Mouse (Mus musculus): ENCODE measurements around the gene Hoxb9. TPM values are rescaled to one million over a fixed set of nuclear protein-coding genes. Genes with fewer than 3 reads are reported as not detected.

Gene Hoxb9
- polyA plus RNA-seq, 1 experiment from 2014 or later = not detected

DNA sequence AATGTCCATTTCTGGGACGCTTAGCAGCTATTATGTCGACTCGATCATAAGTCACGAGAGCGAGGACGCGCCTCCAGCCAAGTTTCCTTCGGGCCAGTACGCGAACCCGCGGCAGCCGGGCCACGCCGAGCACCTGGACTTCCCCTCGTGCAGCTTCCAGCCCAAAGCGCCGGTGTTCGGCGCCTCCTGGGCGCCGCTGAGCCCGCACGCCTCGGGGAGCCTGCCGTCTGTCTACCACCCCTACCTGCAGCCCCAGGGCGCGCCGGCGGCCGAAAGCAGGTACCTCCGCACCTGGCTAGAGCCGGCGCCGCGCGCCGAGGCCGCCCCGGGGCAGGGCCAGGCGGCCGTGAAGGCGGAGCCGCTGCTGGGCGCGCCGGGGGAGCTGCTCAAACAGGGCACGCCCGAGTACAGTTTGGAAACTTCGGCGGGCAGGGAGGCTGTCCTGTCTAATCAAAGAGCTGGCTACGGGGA is 319 bp downstream of the Hoxb9 start:
- no peak overlapping the region for H3K27ac ChIP-seq
- H3K27me3 ChIP-seq (ENCODE audit: poor library complexity, severe bottlenecking) = peaks cover 100% of the 10 kb centered on the region
- WGBS = under 1% methylated on average over 52 of the region's 52 CpGs
- H3K4me3 ChIP-seq = no peak overlapping the region
- no peaks in the 10 kb centered on the region for H3K9me3 ChIP-seq
- H3K4me1 ChIP-seq = peaks cover 18% of the 10 kb centered on the region
- H3K36me3 ChIP-seq (replicated peaks) = no peaks in the 10 kb centered on the region
- DNase-seq (ENCODE audit: extremely low spot score, low spot score) = no peak

DNA sequence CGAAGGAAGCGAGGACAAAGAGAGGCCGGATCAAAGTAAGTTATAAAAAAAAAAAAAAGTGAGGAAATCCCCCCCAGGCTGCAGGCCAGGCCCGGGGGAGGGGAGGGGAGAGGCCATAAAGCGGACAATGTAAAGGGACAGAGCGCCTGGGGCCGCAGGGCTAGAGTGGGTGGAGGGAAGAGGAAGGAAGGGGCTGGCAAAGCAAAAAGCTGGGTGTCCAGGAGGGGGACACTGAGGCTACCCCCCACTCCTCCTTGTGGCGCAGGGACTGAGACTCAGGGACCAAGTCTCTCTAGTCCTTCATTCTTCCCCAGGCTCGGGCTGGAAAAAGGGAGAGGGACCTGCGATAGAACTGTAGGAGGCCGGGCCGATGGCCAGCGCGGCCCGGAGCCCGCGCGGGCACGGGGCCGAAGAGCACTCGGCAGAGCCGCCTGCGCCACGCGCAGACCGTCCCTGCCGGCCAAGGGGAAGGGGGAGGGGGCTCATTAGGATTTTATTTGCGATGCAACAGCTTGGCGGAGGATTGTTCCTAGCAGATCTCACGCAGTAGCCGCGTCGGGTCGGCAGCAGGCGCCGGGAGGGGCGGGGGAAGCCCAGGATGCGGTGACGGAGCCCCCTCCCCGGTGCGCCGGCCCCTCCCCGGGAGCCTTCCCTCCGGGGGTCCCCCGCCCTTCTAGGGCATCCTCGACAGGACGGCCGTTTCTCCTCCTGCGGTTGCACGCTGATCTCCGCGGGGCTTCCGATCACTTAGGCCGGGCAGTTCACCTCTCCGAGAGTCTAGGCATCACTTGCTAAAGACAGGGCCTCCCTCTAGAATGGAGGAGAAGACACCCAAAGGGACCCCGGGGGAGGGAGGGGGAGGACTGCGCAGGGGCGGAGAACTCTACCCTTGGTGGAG is 1.0 kb downstream of the Hoxb9 start:
- H3K27me3 ChIP-seq (ENCODE audit: poor library complexity, severe bottlenecking) = peaks cover 100% of the 10 kb centered on the region
- no peak overlapping the region for H3K4me3 ChIP-seq
- no peak overlapping the region for H3K27ac ChIP-seq
- no peaks in the 10 kb centered on the region for H3K36me3 ChIP-seq (replicated peaks)
- no peak for DNase-seq (ENCODE audit: extremely low spot score, low spot score)
- H3K4me1 ChIP-seq = peaks cover 18% of the 10 kb centered on the region
- 0% methylated on average over 57 of the region's 58 CpGs for WGBS
- H3K9me3 ChIP-seq = no peaks in the 10 kb centered on the region

DNA sequence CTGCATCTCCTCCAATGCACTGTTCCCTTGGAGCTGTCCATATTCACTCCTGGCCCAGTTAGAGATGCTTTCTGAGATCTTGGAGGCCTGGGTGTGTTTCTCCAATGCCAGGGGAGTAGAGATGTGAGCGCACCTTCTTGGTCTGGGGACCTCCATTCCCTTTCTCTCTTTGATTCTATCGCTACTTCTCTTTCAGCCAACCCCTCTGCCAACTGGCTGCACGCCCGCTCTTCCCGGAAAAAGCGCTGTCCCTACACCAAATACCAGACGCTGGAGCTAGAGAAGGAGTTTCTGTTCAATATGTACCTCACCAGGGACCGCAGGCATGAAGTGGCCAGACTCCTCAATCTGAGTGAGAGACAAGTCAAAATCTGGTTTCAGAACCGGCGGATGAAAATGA is 3.2 kb downstream of the Hoxb9 start:
- Histone ChIP-seq H3K4me1 (peaks cover 18% of the 10 kb centered on the region), H3K36me3 (replicated peaks) (no peaks in the 10 kb centered on the region), H3K4me3 (no peak overlapping the region), H3K9me3 (no peaks in the 10 kb centered on the region), H3K27me3 (ENCODE audit: poor library complexity, severe bottlenecking) (peaks cover 100% of the 10 kb centered on the region), H3K27ac (no peak overlapping the region)
- WGBS = 3% methylated on average over 10 of the region's 10 CpGs
- DNase-seq (ENCODE audit: extremely low spot score, low spot score) = no peak

DNA sequence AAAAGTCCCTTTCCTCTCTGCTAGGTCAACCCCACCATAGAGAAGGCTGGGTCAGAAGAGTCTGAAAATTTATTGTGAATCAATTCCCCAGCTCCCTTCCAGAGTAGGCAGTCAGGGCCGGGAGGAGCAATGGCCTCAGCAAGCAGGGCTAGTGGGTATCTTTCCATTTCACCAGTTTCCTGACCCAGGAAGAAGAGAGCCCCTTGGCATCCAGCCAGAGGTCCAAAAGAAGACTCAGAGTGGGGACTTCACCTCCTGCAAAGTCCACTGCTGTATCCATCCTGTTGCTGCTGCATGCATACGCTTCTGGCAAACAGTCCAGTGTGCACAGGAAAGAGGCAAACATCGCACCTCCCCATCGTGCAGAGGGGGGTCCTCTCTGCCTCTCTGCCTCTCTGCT is 4.6 kb downstream of the Hoxb9 start:
- Histone ChIP-seq H3K27me3 (ENCODE audit: poor library complexity, severe bottlenecking) (peaks cover 100% of the 10 kb centered on the region), H3K27ac (no peak overlapping the region), H3K4me3 (no peak overlapping the region), H3K9me3 (no peaks in the 10 kb centered on the region), H3K36me3 (replicated peaks) (no peaks in the 10 kb centered on the region), H3K4me1 (peaks cover 15% of the 10 kb centered on the region)
- WGBS = 3% methylated on average over 4 of the region's 4 CpGs
- DNase-seq (ENCODE audit: extremely low spot score, low spot score) = no peak

DNA sequence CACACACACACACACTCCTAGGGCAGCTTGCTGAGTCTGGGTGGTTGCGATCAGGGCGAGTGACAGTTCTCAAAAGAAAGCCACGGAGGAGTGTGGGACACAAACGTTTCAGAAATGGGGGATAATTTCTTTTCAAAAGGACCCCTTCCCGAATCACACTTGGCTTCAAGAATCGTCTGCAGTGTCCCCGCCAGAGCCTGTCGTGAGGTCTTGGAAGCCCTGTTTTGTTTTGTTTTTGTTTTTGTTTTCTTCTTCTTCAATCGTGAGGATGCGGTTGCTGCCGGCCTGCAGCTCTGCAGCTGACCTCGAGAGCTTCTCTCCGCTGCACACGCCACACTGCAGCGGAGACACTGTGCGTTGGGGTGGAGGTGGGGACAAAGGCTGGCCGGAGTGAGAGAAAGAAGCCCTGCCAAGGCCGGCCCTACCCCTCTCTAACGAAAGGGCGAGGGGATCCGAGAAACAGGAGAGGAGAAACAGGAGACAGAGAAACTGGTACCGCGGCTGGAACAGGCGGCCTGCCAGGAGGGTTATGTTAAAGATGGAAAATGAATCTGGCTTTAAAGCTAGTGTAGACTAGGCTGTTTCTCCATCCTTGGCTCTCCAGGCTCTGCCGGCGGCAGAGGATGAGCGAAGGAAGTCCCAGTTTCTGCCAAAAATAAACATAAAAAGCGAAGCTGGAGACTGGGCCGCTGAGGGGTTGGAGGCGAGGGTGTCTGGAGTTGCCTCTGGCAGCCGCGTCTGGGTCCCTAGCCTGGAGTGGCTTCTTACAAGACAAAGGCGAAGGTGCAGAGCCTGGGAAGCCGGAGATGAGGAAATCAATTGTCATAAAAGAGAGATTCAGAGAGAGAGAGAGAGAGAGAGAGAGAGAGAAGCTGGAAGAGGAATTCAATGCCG is 6.1 kb downstream of the Hoxb9 start:
- no peaks in the 10 kb centered on the region for H3K36me3 ChIP-seq (replicated peaks)
- 1% methylated on average over 35 of the region's 35 CpGs for WGBS
- no peak overlapping the region for H3K27ac ChIP-seq
- peaks cover 100% of the 10 kb centered on the region for H3K27me3 ChIP-seq (ENCODE audit: poor library complexity, severe bottlenecking)
- no peak for DNase-seq (ENCODE audit: extremely low spot score, low spot score)
- peaks cover 1% of the 10 kb centered on the region for H3K4me1 ChIP-seq
- no peaks in the 10 kb centered on the region for H3K9me3 ChIP-seq
- H3K4me3 ChIP-seq = no peak overlapping the region

DNA sequence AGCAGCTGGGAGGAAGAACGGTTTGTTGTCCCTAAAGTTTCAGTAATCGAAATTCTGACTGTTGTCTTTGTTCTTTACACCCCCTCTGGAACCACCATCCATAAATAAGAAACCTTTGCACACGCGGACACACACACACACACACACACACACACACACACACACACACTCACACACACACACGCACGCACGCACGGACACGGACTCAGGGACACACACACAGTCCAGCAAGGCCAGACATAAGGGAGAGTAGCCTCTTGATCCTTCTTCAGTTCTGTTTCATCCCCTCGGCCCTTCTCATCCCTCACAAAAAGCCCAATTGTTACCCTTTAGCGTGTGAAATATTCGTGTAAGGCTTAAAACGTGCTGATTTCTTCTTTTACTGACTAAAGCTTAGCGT is 7.1 kb downstream of the Hoxb9 start:
- Histone ChIP-seq H3K36me3 (replicated peaks) (no peaks in the 10 kb centered on the region), H3K9me3 (no peaks in the 10 kb centered on the region), H3K4me3 (no peak overlapping the region), H3K4me1 (peaks cover 7% of the 10 kb centered on the region; the same call in 1 of the 2 replicates), H3K27ac (no peak overlapping the region), H3K27me3 (ENCODE audit: poor library complexity, severe bottlenecking) (peaks cover 100% of the 10 kb centered on the region)
- DNase-seq (ENCODE audit: extremely low spot score, low spot score) = no peak
- 15% methylated on average over 14 of the region's 14 CpGs for WGBS

DNA sequence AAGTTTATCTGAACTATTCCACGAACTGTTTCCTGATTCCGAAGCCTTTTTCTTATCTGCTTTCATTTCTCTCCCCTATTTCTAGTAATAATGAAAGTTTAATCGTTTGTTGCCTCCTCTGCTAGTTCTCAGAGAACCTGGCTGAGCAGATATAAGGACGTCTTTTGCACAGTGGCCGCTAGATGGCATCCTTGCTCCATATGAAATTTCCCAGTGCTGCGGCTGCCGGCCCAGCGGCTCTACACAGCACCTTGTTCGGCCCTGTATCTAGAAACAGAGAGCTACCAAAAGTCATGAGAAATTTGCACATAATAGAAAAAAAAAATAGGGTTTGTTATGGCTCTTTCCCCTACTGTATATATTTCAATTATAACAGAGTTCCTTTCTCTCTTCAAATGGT is 7.5 kb downstream of the Hoxb9 start:
- Histone ChIP-seq H3K4me3 (no peak overlapping the region), H3K4me1 (peaks cover 9% of the 10 kb centered on the region), H3K27ac (no peak overlapping the region), H3K9me3 (no peaks in the 10 kb centered on the region), H3K27me3 (ENCODE audit: poor library complexity, severe bottlenecking) (peaks cover 100% of the 10 kb centered on the region), H3K36me3 (replicated peaks) (no peaks in the 10 kb centered on the region)
- DNase-seq (ENCODE audit: extremely low spot score, low spot score) = peak; percentile 87
- WGBS = under 1% methylated on average over 9 of the region's 9 CpGs

DNA sequence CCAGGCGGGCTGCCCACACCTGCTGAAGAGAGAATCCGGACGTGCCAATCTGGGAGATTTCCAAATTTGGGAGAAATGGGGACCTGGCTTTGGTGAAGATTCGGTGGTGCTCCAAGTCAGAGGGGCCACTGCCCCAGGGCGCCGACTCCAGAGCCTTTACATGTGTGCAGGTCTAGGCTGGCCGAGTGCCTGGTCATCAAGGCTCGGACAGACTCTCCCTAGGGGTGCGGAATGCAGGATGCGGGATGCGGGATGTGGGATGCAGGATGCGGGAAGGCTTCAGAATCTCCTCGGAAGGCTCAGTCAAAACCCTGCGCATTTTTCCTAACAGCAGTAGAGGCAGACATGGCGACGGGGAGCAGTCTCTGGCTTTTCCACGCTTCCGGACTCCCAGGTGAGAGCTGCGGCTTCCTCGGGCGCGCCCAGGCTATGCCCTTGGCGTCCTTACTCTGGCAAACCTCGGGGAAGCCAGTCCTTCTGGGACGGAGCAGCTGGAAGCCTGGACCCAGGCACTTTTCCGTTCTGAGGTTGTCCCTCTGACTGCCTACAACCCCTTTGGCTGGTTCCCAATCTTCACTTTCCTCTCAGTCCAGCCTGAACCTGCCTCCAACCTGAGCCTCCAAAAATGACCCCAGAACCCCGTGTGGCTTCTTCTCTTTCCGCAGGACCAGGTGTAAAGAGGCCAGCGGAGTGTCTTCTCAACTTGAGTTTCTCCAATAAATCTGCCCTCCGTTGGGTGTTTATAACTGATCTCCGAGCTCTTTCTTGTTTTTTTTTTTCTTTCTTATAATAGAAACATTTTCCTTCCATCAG is 8.4 kb downstream of the Hoxb9 start:
- no peak overlapping the region for H3K4me3 ChIP-seq
- 2% methylated on average over 31 of the region's 31 CpGs for WGBS
- H3K27ac ChIP-seq = no peak overlapping the region
- no peaks in the 10 kb centered on the region for H3K9me3 ChIP-seq
- no peaks in the 10 kb centered on the region for H3K36me3 ChIP-seq (replicated peaks)
- peaks cover 100% of the 10 kb centered on the region for H3K27me3 ChIP-seq (ENCODE audit: poor library complexity, severe bottlenecking)
- H3K4me1 ChIP-seq = peaks cover 17% of the 10 kb centered on the region
- no peak for DNase-seq (ENCODE audit: extremely low spot score, low spot score)

DNA sequence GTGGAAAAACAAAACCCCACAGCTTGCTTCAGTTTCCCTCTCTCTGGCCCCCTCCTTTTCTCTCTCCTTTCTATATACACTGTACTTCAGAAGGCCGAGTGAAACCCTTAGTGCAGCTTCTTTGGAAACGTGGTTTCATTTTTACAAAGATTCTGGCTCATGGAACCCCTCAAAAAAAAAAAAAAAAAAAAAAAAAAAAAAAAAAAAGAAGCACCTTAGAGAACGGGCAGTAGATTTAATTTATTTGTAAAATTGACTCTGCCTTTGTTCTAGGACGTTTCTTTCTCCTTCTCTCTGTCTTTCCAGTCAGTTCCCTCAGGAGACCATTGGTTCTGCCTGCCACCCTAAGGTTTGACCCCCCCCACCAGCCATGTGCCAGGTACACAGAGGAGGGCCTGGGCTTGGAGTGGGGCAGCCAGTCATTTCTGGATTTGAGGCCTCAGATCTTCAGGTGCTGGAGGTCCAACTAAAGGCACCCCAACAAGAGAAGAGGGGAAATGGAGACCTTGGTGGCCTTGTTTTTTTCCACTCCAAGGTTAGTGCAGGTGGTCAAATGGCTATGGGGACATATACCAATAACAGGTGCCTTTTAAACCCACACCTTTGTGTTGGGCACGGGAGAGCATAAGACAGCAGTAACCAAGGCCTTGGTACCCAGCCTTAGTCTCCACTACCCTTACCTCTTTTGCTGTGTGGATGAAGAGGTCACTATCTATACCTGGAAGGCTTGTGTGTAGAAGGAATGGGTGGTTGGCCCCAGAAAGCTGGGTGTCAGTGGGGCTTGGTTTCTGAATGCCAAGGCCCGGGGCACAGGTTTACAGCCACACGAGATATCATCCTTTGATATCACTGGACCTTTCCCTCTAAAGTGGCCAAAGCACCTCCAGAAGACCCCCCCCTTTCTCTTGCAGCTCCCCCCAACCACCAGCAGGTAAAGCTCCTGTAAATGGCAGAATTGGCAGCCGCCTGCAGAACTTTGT is 9.4 kb downstream of the Hoxb9 start:
- peaks cover 25% of the 10 kb centered on the region for H3K4me1 ChIP-seq
- no peak for DNase-seq (ENCODE audit: extremely low spot score, low spot score)
- H3K4me3 ChIP-seq = no peak overlapping the region
- H3K27ac ChIP-seq = no peak overlapping the region
- H3K27me3 ChIP-seq (ENCODE audit: poor library complexity, severe bottlenecking) = peaks cover 100% of the 10 kb centered on the region
- H3K9me3 ChIP-seq = no peaks in the 10 kb centered on the region
- H3K36me3 ChIP-seq (replicated peaks) = no peaks in the 10 kb centered on the region
- 5% methylated on average over 8 of the region's 8 CpGs for WGBS

DNA sequence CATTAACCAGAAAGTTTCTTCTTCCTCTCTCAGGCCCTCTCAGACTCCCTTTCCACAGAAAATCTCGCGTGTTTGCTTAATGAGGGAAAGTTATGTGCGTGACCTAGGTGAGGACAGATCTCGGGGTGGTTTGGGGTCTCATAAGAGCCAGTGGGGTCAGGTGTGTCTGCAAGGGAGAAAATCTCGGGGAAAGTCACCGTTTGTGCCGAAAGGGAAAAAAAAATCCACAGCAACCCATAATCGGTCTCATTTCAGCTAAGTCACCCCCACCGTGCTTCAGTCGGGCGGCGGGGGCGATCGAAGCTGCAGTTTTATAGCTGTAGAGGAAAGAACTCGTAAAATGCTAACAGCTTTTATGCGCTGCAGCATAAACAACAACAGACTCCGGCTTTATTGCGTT is 10.1 kb downstream of the Hoxb9 start:
- peaks cover 28% of the 10 kb centered on the region for H3K4me1 ChIP-seq
- no peak overlapping the region for H3K27ac ChIP-seq
- H3K9me3 ChIP-seq = no peaks in the 10 kb centered on the region
- DNase-seq (ENCODE audit: extremely low spot score, low spot score) = no peak
- no peaks in the 10 kb centered on the region for H3K36me3 ChIP-seq (replicated peaks)
- WGBS = 4% methylated on average over 18 of the region's 18 CpGs
- H3K4me3 ChIP-seq = no peak overlapping the region
- H3K27me3 ChIP-seq (ENCODE audit: poor library complexity, severe bottlenecking) = peaks cover 100% of the 10 kb centered on the region

DNA sequence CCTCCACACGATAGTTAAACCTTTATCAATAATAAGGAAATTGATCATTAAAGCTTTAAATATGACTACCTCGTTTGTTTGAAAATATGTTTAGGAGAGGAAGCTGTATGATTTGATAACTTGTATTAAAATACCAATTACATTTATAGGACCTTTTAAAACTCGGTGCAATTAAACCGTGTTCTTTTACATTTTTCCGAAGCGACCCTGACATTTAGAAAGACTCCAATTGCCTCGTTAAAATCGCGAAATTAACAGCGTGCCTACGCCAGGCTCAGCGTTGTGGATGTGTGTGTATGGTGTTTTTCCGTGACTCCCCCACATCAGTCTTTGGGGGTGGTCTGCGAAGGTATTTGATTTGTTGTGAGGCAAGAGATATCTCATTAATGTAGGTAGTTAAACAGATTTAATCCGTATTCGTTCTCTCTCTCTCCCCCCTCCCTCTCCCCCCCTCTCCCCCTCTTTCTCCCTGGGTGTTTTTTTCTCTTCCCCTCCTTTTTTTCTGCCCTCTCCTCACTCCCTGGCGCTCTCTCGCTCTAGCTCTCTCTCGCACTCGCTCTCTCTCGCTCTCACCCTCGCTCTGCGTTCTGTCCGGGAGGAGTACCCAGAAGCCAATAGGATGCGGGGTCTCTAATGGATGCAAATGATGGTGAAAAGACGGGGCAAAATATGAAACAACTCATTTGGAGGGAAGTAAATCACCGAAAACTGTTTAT is 10.8 kb downstream of the Hoxb9 start, which contains the start of gene Hoxb8:
Gene Hoxb8 (plus strand): TSS at position 51 of the 716 bp plus-strand sequence.
- 1% methylated on average over 27 of the region's 27 CpGs for WGBS
- H3K27me3 ChIP-seq (ENCODE audit: poor library complexity, severe bottlenecking) = peaks cover 100% of the 10 kb centered on the region
- no peak within 1 kb of the TSS for H3K4me3 ChIP-seq
- H3K9me3 ChIP-seq = no peaks in the 10 kb centered on the region
- no peaks in the 10 kb centered on the region for H3K36me3 ChIP-seq (replicated peaks)
- DNase-seq (ENCODE audit: extremely low spot score, low spot score) = no peak
- no peak within 1 kb of the TSS for H3K27ac ChIP-seq
- peaks cover 34% of the 10 kb centered on the region for H3K4me1 ChIP-seq

Measured in forebrain, embryonic 10.5 days (tissue).